ENCODE assay signal across 8 mouse cellular contexts in the genomic region with DNA sequence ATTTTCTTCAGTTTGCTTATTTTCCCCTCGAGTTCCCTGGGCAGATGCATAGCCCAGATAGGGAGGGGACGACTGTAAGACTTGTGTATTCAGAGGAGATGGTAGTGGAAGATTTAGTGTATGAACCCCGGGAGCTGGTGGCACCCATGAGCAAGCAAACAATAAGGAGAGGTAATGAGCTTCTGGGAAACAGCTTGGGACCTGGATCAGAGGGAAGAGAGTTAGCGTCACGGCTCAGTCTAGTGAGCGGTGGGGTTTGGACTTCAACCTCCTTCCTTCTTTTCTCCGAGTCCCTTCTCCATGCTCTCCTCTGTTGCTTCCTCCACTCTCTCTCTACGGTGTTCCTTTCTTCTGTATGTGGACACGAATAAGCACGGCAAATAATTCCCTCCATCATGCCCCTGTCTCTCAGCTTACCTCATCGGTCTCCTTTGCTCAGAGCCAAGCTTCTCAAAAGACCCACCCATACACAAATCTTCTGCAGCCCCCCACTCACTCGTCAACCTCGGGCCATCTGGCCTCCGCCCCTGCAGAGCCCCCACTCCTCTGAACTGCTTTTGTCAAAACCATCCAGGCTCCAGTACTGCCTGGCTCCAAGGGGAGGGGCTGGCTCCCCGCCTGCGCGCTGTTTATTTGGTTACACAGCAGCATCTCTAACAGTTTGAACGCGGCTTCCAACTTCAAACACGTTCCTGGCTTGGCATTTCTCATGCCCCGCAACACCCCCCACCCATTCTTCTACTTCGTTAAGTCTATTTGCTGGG. TPM values are rescaled to one million over a fixed set of nuclear protein-coding genes. Genes with fewer than 3 reads are reported as not detected.
DNase-seq lines count a peak whose midpoint lies in the region; ATAC-seq and TF ChIP-seq lines count a peak whose summit lies in the region.

No protein-coding gene starts in this region.

- no peak overlapping the region for H3K27ac ChIP-seq in cerebellum, adult 2 months (ENCODE audit: insufficient read depth, low read length)
- no peak overlapping the region for H3K27ac ChIP-seq in liver, embryonic 11.5 days (ENCODE audit: low read depth, low read length)
- no peak overlapping the region for H3K27ac ChIP-seq in liver, postnatal 0 days (ENCODE audit: low read depth)
- 0 out of 2 replicates have a peak overlapping the region, but pooled peaks have one; percentile 23 for H3K27ac ChIP-seq in hindbrain, embryonic 14.5 days
- H3K27ac ChIP-seq in midbrain, embryonic 13.5 days, result no peak overlapping the region; the same call in 1 of the 2 replicates

- ATAC-seq in liver, embryonic 11.5 days (replicated peaks; ENCODE audit: low FRiP score), result no peak
- no peak for ATAC-seq in liver, postnatal 0 days
- ATAC-seq in hindbrain, embryonic 14.5 days (ENCODE audit: low FRiP score), result peak; percentile 84
- ATAC-seq in midbrain, embryonic 13.5 days, result peak; percentile 79
- no peak for ATAC-seq in CD4-positive, CD25-positive, alpha-beta regulatory T cell, adult 4 months

- H3K36me3 ChIP-seq in liver, embryonic 11.5 days (ENCODE audit: control insufficient read depth, insufficient read depth, low read length), result no peaks in the 10 kb centered on the region
- H3K36me3 ChIP-seq in liver, postnatal 0 days (replicated peaks; ENCODE audit: insufficient read depth, low read length), result no peaks in the 10 kb centered on the region
- no peaks in the 10 kb centered on the region for H3K36me3 ChIP-seq in hindbrain, embryonic 14.5 days (replicated peaks; ENCODE audit: control insufficient read depth, insufficient read depth)
- no peaks in the 10 kb centered on the region for H3K36me3 ChIP-seq in midbrain, embryonic 13.5 days

- TF ChIP-seq EP300 in liver, postnatal 0 days (IDR thresholded peaks at IDR 0.05; ENCODE audit: low read depth), result no peak

- no peaks in the 10 kb centered on the region for H3K4me1 ChIP-seq in cerebellum, adult 2 months (ENCODE audit: control insufficient read depth, insufficient read depth, low read length)
- H3K4me1 ChIP-seq in liver, embryonic 11.5 days (replicated peaks; ENCODE audit: control insufficient read depth, insufficient read depth, low read length), result no peaks in the 10 kb centered on the region
- H3K4me1 ChIP-seq in liver, postnatal 0 days (ENCODE audit: insufficient read depth), result no peaks in the 10 kb centered on the region
- peaks cover 13% of the 10 kb centered on the region for H3K4me1 ChIP-seq in hindbrain, embryonic 14.5 days (replicated peaks; ENCODE audit: control insufficient read depth, insufficient read depth, low read length)
- H3K4me1 ChIP-seq in midbrain, embryonic 13.5 days (replicated peaks), result peaks cover 18% of the 10 kb centered on the region

- WGBS in cerebellum, adult 2 months, result 3% methylated on average over 22 of the region's 22 CpGs
- 25% methylated on average over 22 of the region's 22 CpGs for WGBS in liver, embryonic 11.5 days
- WGBS in liver, postnatal 0 days (ENCODE audit: insufficient replicate concordance), result 15% methylated on average over 22 of the region's 22 CpGs
- WGBS in hindbrain, embryonic 14.5 days, result 10% methylated on average over 22 of the region's 22 CpGs
- 17% methylated on average over 22 of the region's 22 CpGs for WGBS in midbrain, embryonic 13.5 days

- H3K9ac ChIP-seq in liver, embryonic 11.5 days (ENCODE audit: low read depth, low read length), result no peak overlapping the region
- H3K9ac ChIP-seq in liver, postnatal 0 days (replicated peaks), result no peak overlapping the region
- H3K9ac ChIP-seq in hindbrain, embryonic 14.5 days, result peak overlapping the region; percentile 64
- peak overlapping the region; percentile 57 for H3K9ac ChIP-seq in midbrain, embryonic 13.5 days (replicated peaks)

- TF ChIP-seq POLR2A in cerebellum, adult 2 months (IDR thresholded peaks at IDR 0.05; ENCODE audit: borderline replicate concordance, insufficient read depth, low read length), result no peak

- peak overlapping the region; percentile 42 for H3K4me2 ChIP-seq in liver, embryonic 11.5 days
- H3K4me2 ChIP-seq in liver, postnatal 0 days (ENCODE audit: low read depth, low read length), result no peak overlapping the region
- H3K4me2 ChIP-seq in hindbrain, embryonic 14.5 days (replicated peaks), result peak overlapping the region; percentile 75
- peak overlapping the region; percentile 61 for H3K4me2 ChIP-seq in midbrain, embryonic 13.5 days (replicated peaks)

- H3K9me3 ChIP-seq in liver, embryonic 11.5 days (ENCODE audit: control insufficient read depth, low read length), result no peaks in the 10 kb centered on the region
- H3K9me3 ChIP-seq in liver, postnatal 0 days (ENCODE audit: low read length), result no peaks in the 10 kb centered on the region
- H3K9me3 ChIP-seq in hindbrain, embryonic 14.5 days (ENCODE audit: control insufficient read depth, low read length), result no peaks in the 10 kb centered on the region
- no peaks in the 10 kb centered on the region for H3K9me3 ChIP-seq in midbrain, embryonic 13.5 days

- peak overlapping the region; percentile 61 for H3K4me3 ChIP-seq in cerebellum, adult 2 months (replicated peaks; ENCODE audit: insufficient read depth, low read depth, low read length)
- no peak overlapping the region for H3K4me3 ChIP-seq in liver, embryonic 11.5 days (ENCODE audit: low read depth, low read length)
- H3K4me3 ChIP-seq in liver, postnatal 0 days (ENCODE audit: low read depth, low read length), result no peak overlapping the region
- H3K4me3 ChIP-seq in hindbrain, embryonic 14.5 days (replicated peaks; ENCODE audit: low read length), result peak overlapping the region; percentile 34
- H3K4me3 ChIP-seq in midbrain, embryonic 13.5 days (replicated peaks), result peak overlapping the region; percentile 38

- TF ChIP-seq CTCF in cerebellum, adult 2 months (IDR thresholded peaks at IDR 0.05; ENCODE audit: borderline replicate concordance, insufficient read depth, low read depth, low read length), result no peak
- no peak for TF ChIP-seq CTCF in liver, postnatal 0 days (IDR thresholded peaks at IDR 0.05; ENCODE audit: low read depth)

- H3K27me3 ChIP-seq in cerebellum, adult 2 months (ENCODE audit: control insufficient read depth, insufficient read depth, low read length), result no peaks in the 10 kb centered on the region
- H3K27me3 ChIP-seq in liver, embryonic 11.5 days (replicated peaks; ENCODE audit: control insufficient read depth, insufficient read depth, low read length), result 0 out of 2 replicates have a peak, but pooled peaks cover 3% of the 10 kb centered on the region
- H3K27me3 ChIP-seq in liver, postnatal 0 days (ENCODE audit: insufficient read depth, low read length), result peaks cover 7% of the 10 kb centered on the region; the same call in 1 of the 2 replicates
- no peaks in the 10 kb centered on the region for H3K27me3 ChIP-seq in hindbrain, embryonic 14.5 days (ENCODE audit: control insufficient read depth, insufficient read depth, low read length)
- no peaks in the 10 kb centered on the region for H3K27me3 ChIP-seq in midbrain, embryonic 13.5 days

- DNase-seq in cerebellum, adult 2 months, result peak; percentile 21 to 32
- DNase-seq in cerebellum, adult 9-11 months, result no peak
- peak; percentile 31 for DNase-seq in liver, embryonic 11.5 days (ENCODE audit: low spot score)
- DNase-seq in liver, postnatal 0 days, result no peak
- peak; percentile 63 for DNase-seq in hindbrain, embryonic 14.5 days (ENCODE audit: low spot score)
- no peak for DNase-seq in natural killer cell, adult 2 months (ENCODE audit: low spot score in 2 of 2)

RNA-seq across cellular contexts. Expression of gene Fcrl6, which starts 14.4 kb away (rescaled TPM):
- polyA plus RNA-seq in cerebellum, adult 2 months (2012; rRNA removed), result 0.10 TPM in 1 of 2 replicates, not detected in the other
- 0.11 TPM in 1 of 2 replicates, not detected in the other for polyA plus RNA-seq in liver, embryonic 11.5 days (2014; fragmentation: Nextera tagmentation; extraction: Ambion mirVana)
- polyA plus RNA-seq in liver, postnatal 0 days (2015; fragmentation: Nextera tagmentation; extraction: Ambion mirVana), result 0.12 and 0.31 TPM in 2 replicates
- 0.10 and 0.19 TPM in 2 replicates for polyA plus RNA-seq in hindbrain, embryonic 14.5 days (2014; fragmentation: Nextera tagmentation; extraction: Ambion mirVana)
- polyA plus RNA-seq in midbrain, embryonic 13.5 days (2015; fragmentation: Nextera tagmentation; extraction: Ambion mirVana), result not detected in 2 replicates
- polyA plus RNA-seq in CD4-positive, CD25-positive, alpha-beta regulatory T cell, adult 4 months (2017; shearing (Covaris generic)), result not detected

RNA-seq across cellular contexts. Expression of gene Dusp23, which starts 16.0 kb away (rescaled TPM):
- polyA plus RNA-seq in cerebellum, adult 2 months (2012; rRNA removed), result 14.8 and 16.2 TPM in 2 replicates
- polyA plus RNA-seq in liver, embryonic 11.5 days (2014; fragmentation: Nextera tagmentation; extraction: Ambion mirVana), result 6.2 and 8.2 TPM in 2 replicates
- 12.1 and 13.0 TPM in 2 replicates for polyA plus RNA-seq in liver, postnatal 0 days (2015; fragmentation: Nextera tagmentation; extraction: Ambion mirVana)
- 9.5 and 12.7 TPM in 2 replicates for polyA plus RNA-seq in hindbrain, embryonic 14.5 days (2014; fragmentation: Nextera tagmentation; extraction: Ambion mirVana)
- 6.2 and 6.3 TPM in 2 replicates for polyA plus RNA-seq in midbrain, embryonic 13.5 days (2015; fragmentation: Nextera tagmentation; extraction: Ambion mirVana)
- 1 to 10 TPM; 4.9 to 6.4 TPM for polyA plus RNA-seq in CD4-positive, CD25-positive, alpha-beta regulatory T cell, adult 4 months (2017; shearing (Covaris generic))

RNA-seq across cellular contexts. Expression of gene Slamf8, which starts 26.4 kb away (rescaled TPM):
- polyA plus RNA-seq in cerebellum, adult 2 months (2012; rRNA removed), result 0.07 and 0.10 TPM in 2 replicates
- polyA plus RNA-seq in liver, embryonic 11.5 days (2014; fragmentation: Nextera tagmentation; extraction: Ambion mirVana), result not detected in 2 replicates
- 0.31 TPM in 2 replicates for polyA plus RNA-seq in liver, postnatal 0 days (2015; fragmentation: Nextera tagmentation; extraction: Ambion mirVana)
- polyA plus RNA-seq in hindbrain, embryonic 14.5 days (2014; fragmentation: Nextera tagmentation; extraction: Ambion mirVana), result not detected in 2 replicates
- not detected in 2 replicates for polyA plus RNA-seq in midbrain, embryonic 13.5 days (2015; fragmentation: Nextera tagmentation; extraction: Ambion mirVana)
- 1 to 10 TPM in 1 of 2 experiments, under 1 TPM in 1; 0.19 to 1.7 TPM for polyA plus RNA-seq in CD4-positive, CD25-positive, alpha-beta regulatory T cell, adult 4 months (2017; shearing (Covaris generic))

Comparison
In these comparisons a context has a peak if more than half of its experiments do, and no peak if none do; other contexts are left out.
1. DNase-seq: peak in cerebellum, adult 2 months (2 of 2), liver, embryonic 11.5 days (single experiment) and hindbrain, embryonic 14.5 days (single experiment); none in cerebellum, adult 9-11 months (single experiment), liver, postnatal 0 days (single experiment) and natural killer cell, adult 2 months (0 of 2).
2. H3K4me3 ChIP-seq: peak in cerebellum, adult 2 months (single experiment), hindbrain, embryonic 14.5 days (single experiment) and midbrain, embryonic 13.5 days (single experiment); none in liver, embryonic 11.5 days (single experiment) and liver, postnatal 0 days (single experiment).
3. ATAC-seq: peak in hindbrain, embryonic 14.5 days (single experiment) and midbrain, embryonic 13.5 days (single experiment); none in liver, embryonic 11.5 days (single experiment), liver, postnatal 0 days (single experiment) and CD4-positive, CD25-positive, alpha-beta regulatory T cell, adult 4 months (single experiment).
4. H3K9ac ChIP-seq: peak in hindbrain, embryonic 14.5 days (single experiment) and midbrain, embryonic 13.5 days (single experiment); none in liver, embryonic 11.5 days (single experiment) and liver, postnatal 0 days (single experiment).